Mouse (Mus musculus) CH12.LX (cell line): ENCODE results near the gene C1qtnf7.

Source experiments
- CTCF ChIP-seq, 2 experiments: IDR thresholded peaks in 1 of 2; conservative IDR thresholded peaks in 1 of 2; 2 replicates each; pipeline ENCODE4 v1.5.1; 2011 to 2012; ENCODE audit warnings: low read depth in 2 of 2, low read length in 2 of 2, improper control_type of control experiment in 1 of 2, inconsistent platforms in 1 of 2, mild to moderate bottlenecking in 1 of 2, moderate library complexity in 1 of 2
- EP300 ChIP-seq: IDR thresholded peaks from 2 replicates; pipeline ENCODE4 v1.6.1; 2011; ENCODE audit warnings: low read length, improper control_type of control experiment
- ETS1 ChIP-seq: conservative IDR thresholded peaks from 2 replicates; pipeline ENCODE4 v1.6.1; 2012; ENCODE audit warnings: low read depth, mild to moderate bottlenecking, inconsistent platforms, low read length, improper control_type of control experiment, moderate library complexity
- MAZ ChIP-seq: IDR thresholded peaks from 2 replicates; pipeline ENCODE4 v1.6.1; 2012; ENCODE audit warnings: low read depth, mild to moderate bottlenecking, inconsistent platforms, low read length, improper control_type of control experiment, moderate library complexity
- NELFE ChIP-seq: IDR thresholded peaks from 2 replicates; pipeline ENCODE4 v1.6.1; 2011; ENCODE audit warnings: low read depth, low read length, improper control_type of control experiment
- NRF1 ChIP-seq: IDR thresholded peaks from 2 replicates; pipeline ENCODE4 v1.6.1; 2014; ENCODE audit warnings: low read depth, mild to moderate bottlenecking, inconsistent platforms, low read length, improper control_type of control experiment, moderate library complexity
- PAX5 ChIP-seq: IDR thresholded peaks from 2 replicates; pipeline ENCODE4 v1.6.1; 2012; ENCODE audit warnings: low read length, inconsistent platforms, mixed read lengths
- POLR2A ChIP-seq: IDR thresholded peaks from 2 replicates; pipeline ENCODE4 v1.6.1; 2011; ENCODE audit warnings: low read depth, mild to moderate bottlenecking, improper control_type of control experiment, low read length
- RCOR1 ChIP-seq: conservative IDR thresholded peaks from 2 replicates; pipeline ENCODE4 v1.6.1; 2012; ENCODE audit warnings: low read depth, mild to moderate bottlenecking, inconsistent platforms, low read length, improper control_type of control experiment
- USF2 ChIP-seq: conservative IDR thresholded peaks from 2 replicates; pipeline ENCODE4 v1.6.1; 2011; ENCODE audit warnings: low read depth, low read length, improper control_type of control experiment
- ZNF384 ChIP-seq: IDR thresholded peaks from 2 replicates; pipeline ENCODE4 v1.6.1; 2012; ENCODE audit warnings: low read depth, low read length, improper control_type of control experiment, inconsistent platforms

DNA sequence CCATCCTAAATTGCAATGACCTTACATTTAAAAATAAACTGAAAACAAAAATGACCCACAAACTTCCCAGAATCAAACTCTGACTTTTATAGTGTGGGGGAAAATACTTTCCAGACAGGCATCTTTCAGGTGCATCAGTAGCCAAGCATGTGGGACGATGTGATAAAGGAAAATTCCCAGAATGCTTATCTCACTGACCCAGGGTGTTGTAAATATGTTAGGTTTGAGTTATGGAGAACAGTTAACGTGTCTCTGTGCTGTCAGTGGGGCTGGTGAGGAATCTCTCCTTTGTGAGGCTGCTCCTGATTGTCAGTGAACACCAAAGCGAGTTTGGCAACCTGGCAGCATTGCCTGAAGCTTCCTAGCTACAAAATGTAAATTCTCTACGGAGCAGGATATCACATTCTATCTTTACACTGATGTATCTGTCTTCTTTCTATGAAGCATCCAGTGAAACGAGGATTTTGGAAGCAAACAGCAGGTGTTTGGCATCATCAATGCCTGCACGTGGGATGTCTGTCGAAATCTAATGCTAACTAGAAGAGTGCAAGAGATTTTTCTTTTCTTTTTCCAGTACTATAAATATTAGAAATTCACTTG lies 27.0 kb downstream of the C1qtnf7 start:
- TF ChIP-seq ZNF384: no peak
- TF ChIP-seq PAX5: no peak
- TF ChIP-seq POLR2A: no peak
- TF ChIP-seq CTCF (conservative IDR thresholded peaks at IDR 0.05 in 1 of 2, IDR thresholded peaks at IDR 0.05 in 1 of 2; ENCODE audit: low read depth in 2 of 2, low read length in 2 of 2): no peak
- no peak for TF ChIP-seq USF2
- no peak for TF ChIP-seq EP300
- no peak for TF ChIP-seq RCOR1
- no peak for TF ChIP-seq NELFE
- no peak for TF ChIP-seq ETS1
- no peak for TF ChIP-seq NRF1
- no peak for TF ChIP-seq MAZ
